Mouse (Mus musculus) CH12.LX (cell line): Measurements from ENCODE around the gene Spata25. TPM values are rescaled to one million over a fixed set of nuclear protein-coding genes. Genes with fewer than 3 reads are reported as not detected.

Experiments used
- DNase-seq: peaks from one replicate; pipeline ENCODE4 v3.0.0-alpha.2; 2013; ENCODE audit errors: extremely low read depth
- H3K27ac ChIP-seq: 2 replicates; pipeline ENCODE4 v1.5.1; 2012; ENCODE audit warnings: low read depth, mild to moderate bottlenecking, control low read depth, moderate library complexity; ENCODE audit not compliant: insufficient read depth
- H3K27me3 ChIP-seq: replicated peaks from 2 replicates; pipeline ENCODE3; 2012; ENCODE audit warnings: inconsistent platforms
- H3K36me3 ChIP-seq, 2 experiments: replicated peaks in 1 of 2; 2 replicates each; pipeline versions ENCODE3 to v1.6.1; 2012; ENCODE audit warnings: inconsistent platforms in 1 of 2, low read length in 1 of 2, mild to moderate bottlenecking in 1 of 2, mixed read lengths in 1 of 2, moderate library complexity in 1 of 2; ENCODE audit not compliant: control insufficient read depth in 1 of 2, insufficient read depth in 1 of 2
- H3K4me1 ChIP-seq, 2 experiments: 2 replicates each; pipeline ENCODE4 v1.6.1; 2012; ENCODE audit warnings: inconsistent platforms in 1 of 2, moderate library complexity in 1 of 2; ENCODE audit not compliant: insufficient read depth in 2 of 2, control insufficient read depth in 1 of 2
- H3K4me2 ChIP-seq: 2 replicates; pipeline ENCODE4 v1.6.1; 2012; ENCODE audit warnings: low read depth, mild to moderate bottlenecking, control low read depth; ENCODE audit not compliant: poor library complexity, insufficient read depth, severe bottlenecking
- H3K4me3 ChIP-seq, 3 experiments: fragments of 150-350 bp in 1 of 3; sonication (generic) in 1 of 3; replicated peaks in 1 of 3; 2 replicates each; pipeline versions ENCODE3 to v1.5.1; 2011 to 2012; ENCODE audit warnings: low read depth in 2 of 3, low read length in 2 of 3, mild to moderate bottlenecking in 2 of 3, moderate library complexity in 2 of 3, control low read depth in 1 of 3, improper control_type of control experiment in 1 of 3, inconsistent platforms in 1 of 3, mixed read lengths in 1 of 3; ENCODE audit not compliant: poor library complexity in 1 of 3
- H3K79me2 ChIP-seq: replicated peaks from 2 replicates; pipeline ENCODE4 v1.6.1; 2012; ENCODE audit warnings: mild to moderate bottlenecking, moderate library complexity; ENCODE audit not compliant: control insufficient read depth, poor library complexity, insufficient read depth, severe bottlenecking; ENCODE audit errors: extremely low read depth
- H3K9ac ChIP-seq: 2 replicates; pipeline ENCODE4 v1.6.1; 2012; ENCODE audit warnings: low read depth, mild to moderate bottlenecking, control low read depth, moderate library complexity; ENCODE audit not compliant: insufficient read depth
- H3K9me3 ChIP-seq: replicated peaks from 2 replicates; pipeline ENCODE3; 2012; ENCODE audit warnings: low read length, inconsistent platforms, mixed read lengths
- BHLHE40 ChIP-seq: IDR thresholded peaks from 2 replicates; pipeline ENCODE4 v1.6.1; 2011; ENCODE audit warnings: mild to moderate bottlenecking, low read depth, low read length, improper control_type of control experiment
- CHD1 ChIP-seq: IDR thresholded peaks from 2 replicates; pipeline ENCODE4 v1.6.1; 2012; ENCODE audit warnings: low read depth, low read length, improper control_type of control experiment, inconsistent platforms
- CHD2 ChIP-seq: IDR thresholded peaks from 2 replicates; pipeline ENCODE4 v1.6.1; 2011; ENCODE audit warnings: low read length, improper control_type of control experiment
- CTCF ChIP-seq, 2 experiments: IDR thresholded peaks in 1 of 2; conservative IDR thresholded peaks in 1 of 2; 2 replicates each; pipeline ENCODE4 v1.5.1; 2011 to 2012; ENCODE audit warnings: low read depth in 2 of 2, low read length in 2 of 2, improper control_type of control experiment in 1 of 2, inconsistent platforms in 1 of 2, mild to moderate bottlenecking in 1 of 2, moderate library complexity in 1 of 2
- E2F4 ChIP-seq: IDR thresholded peaks from 2 replicates; pipeline ENCODE4 v1.6.1; 2011; ENCODE audit warnings: low read depth, low read length, improper control_type of control experiment; ENCODE audit not compliant: insufficient replicate concordance
- ELF1 ChIP-seq: IDR thresholded peaks from 2 replicates; pipeline ENCODE4 v1.6.1; 2014; ENCODE audit warnings: low read depth, mild to moderate bottlenecking, inconsistent platforms, low read length, improper control_type of control experiment
- EP300 ChIP-seq: IDR thresholded peaks from 2 replicates; pipeline ENCODE4 v1.6.1; 2011; ENCODE audit warnings: low read length, improper control_type of control experiment
- ETS1 ChIP-seq: conservative IDR thresholded peaks from 2 replicates; pipeline ENCODE4 v1.6.1; 2012; ENCODE audit warnings: low read depth, mild to moderate bottlenecking, inconsistent platforms, low read length, improper control_type of control experiment, moderate library complexity
- GABPA ChIP-seq: IDR thresholded peaks from 2 replicates; pipeline ENCODE4 v1.6.1; 2012; ENCODE audit warnings: low read depth, low read length, improper control_type of control experiment, inconsistent platforms; ENCODE audit not compliant: insufficient replicate concordance
- HCFC1 ChIP-seq: IDR thresholded peaks from 2 replicates; pipeline ENCODE4 v1.6.1; 2012; ENCODE audit warnings: low read depth, mild to moderate bottlenecking, inconsistent platforms, low read length, improper control_type of control experiment
- IRF4 ChIP-seq: IDR thresholded peaks from 2 replicates; pipeline ENCODE4 v1.6.1; 2014; ENCODE audit warnings: low read depth, mild to moderate bottlenecking, inconsistent platforms, low read length, improper control_type of control experiment
- JUN ChIP-seq: IDR thresholded peaks from 2 replicates; pipeline ENCODE4 v1.6.1; 2011; ENCODE audit warnings: low read depth, mild to moderate bottlenecking, low read length, improper control_type of control experiment, moderate library complexity; ENCODE audit not compliant: insufficient read depth
- JUND ChIP-seq: conservative IDR thresholded peaks from 2 replicates; pipeline ENCODE4 v1.6.1; 2011; ENCODE audit warnings: low read depth, low read length, improper control_type of control experiment
- KAT2A ChIP-seq: IDR thresholded peaks from 2 replicates; pipeline ENCODE4 v1.6.1; 2012; ENCODE audit warnings: low read length, improper control_type of control experiment, inconsistent platforms; ENCODE audit not compliant: insufficient replicate concordance
- MAFK ChIP-seq: IDR thresholded peaks from 2 replicates; pipeline ENCODE4 v1.6.1; 2011; ENCODE audit warnings: low read length, improper control_type of control experiment; ENCODE audit not compliant: insufficient replicate concordance
- MAX ChIP-seq: IDR thresholded peaks from 2 replicates; pipeline ENCODE4 v1.6.1; 2011; ENCODE audit warnings: low read length, improper control_type of control experiment
- MAZ ChIP-seq: IDR thresholded peaks from 2 replicates; pipeline ENCODE4 v1.6.1; 2012; ENCODE audit warnings: low read depth, mild to moderate bottlenecking, inconsistent platforms, low read length, improper control_type of control experiment, moderate library complexity
- MEF2A ChIP-seq: IDR thresholded peaks from 2 replicates; pipeline ENCODE4 v1.6.1; 2014; ENCODE audit warnings: low read depth, mild to moderate bottlenecking, inconsistent platforms, low read length, improper control_type of control experiment, borderline replicate concordance
- MXI1 ChIP-seq: IDR thresholded peaks from 2 replicates; pipeline ENCODE4 v1.6.1; 2011; ENCODE audit warnings: mild to moderate bottlenecking, low read depth, low read length, improper control_type of control experiment
- MYC ChIP-seq: IDR thresholded peaks from 2 replicates; pipeline ENCODE4 v1.6.1; 2011; ENCODE audit warnings: low read depth, mild to moderate bottlenecking, improper control_type of control experiment, low read length
- NELFE ChIP-seq: IDR thresholded peaks from 2 replicates; pipeline ENCODE4 v1.6.1; 2011; ENCODE audit warnings: low read depth, low read length, improper control_type of control experiment
- NRF1 ChIP-seq: IDR thresholded peaks from 2 replicates; pipeline ENCODE4 v1.6.1; 2014; ENCODE audit warnings: low read depth, mild to moderate bottlenecking, inconsistent platforms, low read length, improper control_type of control experiment, moderate library complexity
- PAX5 ChIP-seq: IDR thresholded peaks from 2 replicates; pipeline ENCODE4 v1.6.1; 2012; ENCODE audit warnings: low read length, inconsistent platforms, mixed read lengths
- POLR2A ChIP-seq: IDR thresholded peaks from 2 replicates; pipeline ENCODE4 v1.6.1; 2011; ENCODE audit warnings: low read depth, mild to moderate bottlenecking, improper control_type of control experiment, low read length
- POLR2AphosphoS2 ChIP-seq: IDR thresholded peaks from 2 replicates; pipeline ENCODE4 v1.6.1; 2011; ENCODE audit warnings: low read depth, low read length, improper control_type of control experiment
- RAD21 ChIP-seq: IDR thresholded peaks from 2 replicates; pipeline ENCODE4 v1.6.1; 2011; ENCODE audit warnings: low read depth, mild to moderate bottlenecking, low read length, improper control_type of control experiment, moderate library complexity
- RCOR1 ChIP-seq: conservative IDR thresholded peaks from 2 replicates; pipeline ENCODE4 v1.6.1; 2012; ENCODE audit warnings: low read depth, mild to moderate bottlenecking, inconsistent platforms, low read length, improper control_type of control experiment
- SIN3A ChIP-seq: IDR thresholded peaks from 2 replicates; pipeline ENCODE4 v1.6.1; 2012; ENCODE audit warnings: low read length, improper control_type of control experiment, inconsistent platforms
- SMC3 ChIP-seq: IDR thresholded peaks from 2 replicates; pipeline ENCODE4 v1.6.1; 2011; ENCODE audit warnings: low read depth, low read length, improper control_type of control experiment
- TBP ChIP-seq: conservative IDR thresholded peaks from 2 replicates; pipeline ENCODE4 v1.6.1; 2011; ENCODE audit warnings: low read depth, low read length, improper control_type of control experiment
- TCF12 ChIP-seq: IDR thresholded peaks from 2 replicates; pipeline ENCODE4 v1.6.1; 2014; ENCODE audit warnings: low read depth, mild to moderate bottlenecking, inconsistent platforms, low read length, improper control_type of control experiment
- UBTF ChIP-seq: IDR thresholded peaks from 2 replicates; pipeline ENCODE4 v1.6.1; 2012; ENCODE audit warnings: low read depth, mild to moderate bottlenecking, inconsistent platforms, low read length, improper control_type of control experiment, moderate library complexity
- USF1 ChIP-seq: IDR thresholded peaks from 2 replicates; pipeline ENCODE4 v1.6.1; 2014; ENCODE audit warnings: low read depth, mild to moderate bottlenecking, inconsistent platforms, low read length, improper control_type of control experiment
- USF2 ChIP-seq: conservative IDR thresholded peaks from 2 replicates; pipeline ENCODE4 v1.6.1; 2011; ENCODE audit warnings: low read depth, low read length, improper control_type of control experiment
- ZC3H11A ChIP-seq: IDR thresholded peaks from 2 replicates; pipeline ENCODE4 v1.6.1; 2012; ENCODE audit warnings: low read depth, mild to moderate bottlenecking, inconsistent platforms, low read length, improper control_type of control experiment
- ZKSCAN1 ChIP-seq: IDR thresholded peaks from 2 replicates; pipeline ENCODE4 v1.6.1; 2012; ENCODE audit warnings: low read depth, inconsistent platforms, low read length, improper control_type of control experiment, borderline replicate concordance
- ZMIZ1 ChIP-seq: IDR thresholded peaks from 2 replicates; pipeline ENCODE4 v1.6.1; 2012; ENCODE audit warnings: low read depth, mild to moderate bottlenecking, inconsistent platforms, low read length, improper control_type of control experiment
- ZNF384 ChIP-seq: IDR thresholded peaks from 2 replicates; pipeline ENCODE4 v1.6.1; 2012; ENCODE audit warnings: low read depth, low read length, improper control_type of control experiment, inconsistent platforms
- dilution Hi-C: fragments of 300-500 bp; cut with MboI; formaldehyde crosslinking; loops from 2 replicates; pipeline ENCODE4 v1.14.3; 2020; ENCODE audit warnings: low sequenced_read_pairs; ENCODE audit not compliant: extremely low pct_unique_long_range_greater_than_20kb, extremely low pct_ligation_motif_present
- in situ Hi-C: fragments of 300-500 bp; cut with MboI; formaldehyde crosslinking; loops from 3 replicates; pipeline ENCODE4 v1.14.3; 2019; ENCODE audit warnings: low sequenced_read_pairs, low pct_ligation_motif_present, low pct_unique_long_range_greater_than_20kb, mixed read lengths
- polyA plus RNA-seq: library from polyadenylated mRNA; unstranded; fragments of >175 nt; gene quantifications from 2 replicates; pipeline ENCODE4 v1.2.1, GENCODE M21; 2012; ENCODE audit warnings: low read depth; ENCODE audit not compliant: insufficient read length
- total RNA-seq, 2 experiments: library from RNA; depleted of rRNA; stranded (reverse); fragments of 300-350 nt in 1 of 2; fragments of >200 nt in 1 of 2; gene quantifications; 2 replicates each; pipeline ENCODE4 v1.2.3; 2012 to 2014

Spata25 gene
- total and polyA plus RNA-seq, 3 experiments: not detected

GRCm38 (mm10) chr2:164833314-164833959 lies 5.1 kb upstream of the Spata25 start, which contains the start of gene Neurl2:
Gene Neurl2 (minus strand): TSS chr2:164833456.
- peaks cover 1% of the 10 kb centered on the region for H3K27me3 ChIP-seq
- H3K4me1 ChIP-seq: peaks cover 12 to 39% of the 10 kb centered on the region in 2 experiments
- peak within 1 kb of the TSS; percentile 53 for H3K4me2 ChIP-seq
- H3K4me3 ChIP-seq: peak within 1 kb of the TSS; percentile 58 to 70 (median 66)
- no peaks in the 10 kb centered on the region for H3K9me3 ChIP-seq
- DNase-seq: peak; percentile 70
- no peak for TF ChIP-seq JUND
- TF ChIP-seq MYC: no peak
- TF ChIP-seq MEF2A: peak; percentile 85
- TF ChIP-seq ELF1: no peak; the same call in 1 of the 2 replicates
- no peak for TF ChIP-seq E2F4
- TF ChIP-seq CHD1: 0 out of 2 replicates have a peak, but pooled peaks have one; percentile 70
- TF ChIP-seq GABPA: no peak
- TF ChIP-seq SMC3: no peak
- TF ChIP-seq ZC3H11A: no peak
- TF ChIP-seq RAD21: no peak
- TF ChIP-seq USF1: peak; percentile 98
- TF ChIP-seq MAX: peak; percentile 92
- TF ChIP-seq CTCF (conservative IDR thresholded peaks at IDR 0.05 in 1 of 2, IDR thresholded peaks at IDR 0.05 in 1 of 2; ENCODE audit: low read depth in 2 of 2, low read length in 2 of 2): 0 out of 4 replicates have a peak, but pooled peaks of 1 of the 2 experiments have one; percentile 5
- TF ChIP-seq NRF1: no peak
- no peak for TF ChIP-seq EP300
- no peak for TF ChIP-seq KAT2A
- TF ChIP-seq BHLHE40: peak; percentile 99
- TF ChIP-seq ZNF384: peak; percentile 34; the same call in 1 of the 2 replicates
- no peak for TF ChIP-seq POLR2AphosphoS2
- TF ChIP-seq ZMIZ1: 0 out of 2 replicates have a peak, but pooled peaks have one; percentile 11
- no peak for TF ChIP-seq RCOR1
- TF ChIP-seq HCFC1: peak; percentile 69
- TF ChIP-seq ETS1: 0 out of 2 replicates have a peak, but pooled peaks have one; percentile 26
- no peak for TF ChIP-seq ZKSCAN1
- TF ChIP-seq JUN: no peak
- TF ChIP-seq MAFK: no peak
- TF ChIP-seq USF2: peak; percentile 100
- TF ChIP-seq IRF4: no peak
- no peak for TF ChIP-seq PAX5
- TF ChIP-seq TBP: peak; percentile 56; the same call in 1 of the 2 replicates
- no peak for TF ChIP-seq CHD2
- peak; percentile 55; the same call in 1 of the 2 replicates for TF ChIP-seq MXI1
- TF ChIP-seq TCF12: no peak; the same call in 1 of the 2 replicates
- no peak for TF ChIP-seq MAZ
- no peak for TF ChIP-seq UBTF
- TF ChIP-seq SIN3A: peak; percentile 88
- peak; percentile 57 for TF ChIP-seq POLR2A
- 0 out of 2 replicates have a peak, but pooled peaks have one; percentile 13 for TF ChIP-seq NELFE
- in situ Hi-C loops (loop anchor here (5.0 kb wide), 1 partner anchor 44 kb away; the partner anchor contains the start of gene Pcif1), dilution Hi-C loops (no loop called here)
- peak within 1 kb of the TSS; percentile 74 for H3K9ac ChIP-seq
- peak within 1 kb of the TSS; percentile 26; the same call in 1 of the 2 replicates for H3K27ac ChIP-seq
- peaks cover 21 to 31% of the 10 kb centered on the region in 2 experiments for H3K36me3 ChIP-seq
- H3K79me2 ChIP-seq: no peaks in the 10 kb centered on the region
